Comparison of ENCODE assay signal across 13 mouse cellular contexts in the genomic region with DNA sequence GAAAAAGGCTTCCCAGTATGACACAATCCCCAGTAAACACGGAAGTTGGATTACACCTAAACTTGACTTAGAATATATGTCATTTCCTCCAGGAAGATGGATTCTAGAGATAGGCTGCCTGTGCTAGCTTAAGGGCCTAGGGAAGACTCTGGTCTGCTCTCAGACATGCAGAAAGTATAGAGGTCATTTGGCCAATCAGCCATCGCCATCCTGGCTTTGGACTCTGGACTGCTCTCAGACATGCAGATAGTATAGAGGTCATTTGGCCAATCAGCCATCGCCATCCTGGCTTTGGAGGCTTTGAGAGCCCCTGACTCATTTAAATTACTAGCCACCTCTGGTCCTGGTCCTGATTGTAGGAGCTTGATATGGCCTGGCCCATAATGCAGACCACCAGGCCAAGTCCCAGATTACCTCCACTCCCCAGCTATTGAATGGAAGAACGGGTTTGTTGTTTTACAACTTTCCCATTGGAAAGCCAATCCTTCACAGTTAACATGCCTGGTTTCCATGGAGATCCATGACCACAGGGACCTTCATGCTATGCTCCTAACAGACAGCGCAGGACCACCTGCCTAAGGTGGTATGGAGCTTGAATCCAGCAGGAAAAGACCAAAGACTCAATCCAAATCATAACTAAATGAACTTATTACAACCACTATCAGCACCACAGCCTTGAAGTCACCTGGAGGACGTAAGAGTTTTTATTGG.
"Had no signal": no experiment of that assay in that cellular context is flagged by ENCODE, and none has a peak within 500 bp of the region (broad histone marks: within the 10 kb centered on the region; RNA-seq: fewer than 3 reads in every experiment).

No protein-coding gene starts in this region.

- H3K27me3 ChIP-seq: limb, embryonic 13.5 days; midbrain, embryonic 15.5 days had no signal

- ATAC-seq: lung, postnatal 0 days; midbrain, embryonic 15.5 days had no signal

- DNase-seq: kidney, adult 8-10 months; kidney, postnatal 14 days; lung, adult 18-20 months; lung, postnatal 4 days; right cerebral cortex, postnatal 25 days; thymus, postnatal 4 days had no signal

- H3K4me3 ChIP-seq: left cerebral cortex, adult 2 months; limb, embryonic 13.5 days; midbrain, embryonic 15.5 days had no signal

- H3K4me1 ChIP-seq: midbrain, embryonic 15.5 days had no signal

- H3K36me3 ChIP-seq: limb, embryonic 13.5 days; midbrain, embryonic 15.5 days had no signal

- H3K4me2 ChIP-seq: limb, embryonic 13.5 days; midbrain, embryonic 11.5 days; midbrain, embryonic 15.5 days had no signal

- H3K9me3 ChIP-seq: limb, embryonic 13.5 days; midbrain, embryonic 15.5 days had no signal

- H3K27ac ChIP-seq: left cerebral cortex, adult 2 months; limb, embryonic 13.5 days; liver, embryonic 14.5 days; midbrain, embryonic 15.5 days; stomach, postnatal 0 days had no signal

- H3K9ac ChIP-seq: limb, embryonic 13.5 days; liver, embryonic 14.5 days; midbrain, embryonic 15.5 days had no signal
